Mouse (Mus musculus): Measurements from ENCODE around the gene Tubb1.

The Tubb1 gene

GRCm38 (mm10) chr2:174443046-174443445 lies 7.4 kb upstream of the Tubb1 start:
- DNase-seq (ENCODE audit: low read depth, low spot score), result no peak

GRCm38 (mm10) chr2:174444359-174444758 lies 6.1 kb upstream of the Tubb1 start:
- no peak for DNase-seq (ENCODE audit: low read depth, low spot score)

DNA sequence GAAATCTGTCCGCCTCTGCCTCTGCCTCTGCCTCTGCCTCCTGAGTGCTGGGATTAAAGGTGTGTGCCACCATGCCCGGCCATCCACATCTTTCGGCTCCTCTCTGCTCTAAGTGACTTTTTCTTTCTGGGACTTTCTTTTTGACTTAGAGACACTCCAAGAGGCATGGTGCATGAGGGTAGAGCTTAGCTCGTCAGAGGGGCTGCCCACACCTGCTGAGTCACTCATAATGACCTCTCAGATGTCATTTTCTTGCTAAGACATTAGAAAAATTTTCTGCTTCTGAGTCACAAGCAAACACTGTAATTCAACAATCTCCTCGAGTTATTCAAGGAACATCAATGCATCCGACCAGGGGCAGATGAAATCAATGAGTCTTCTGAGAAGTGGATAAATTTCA lies 5.5 kb upstream of the Tubb1 start:
- DNase-seq (ENCODE audit: low read depth, low spot score), result no peak

- peak; percentile 23 for DNase-seq (ENCODE audit: low read depth, low spot score)
Observed at GRCm38 (mm10) chr2:174446492-174446891, 4.0 kb upstream of the Tubb1 start.

DNA sequence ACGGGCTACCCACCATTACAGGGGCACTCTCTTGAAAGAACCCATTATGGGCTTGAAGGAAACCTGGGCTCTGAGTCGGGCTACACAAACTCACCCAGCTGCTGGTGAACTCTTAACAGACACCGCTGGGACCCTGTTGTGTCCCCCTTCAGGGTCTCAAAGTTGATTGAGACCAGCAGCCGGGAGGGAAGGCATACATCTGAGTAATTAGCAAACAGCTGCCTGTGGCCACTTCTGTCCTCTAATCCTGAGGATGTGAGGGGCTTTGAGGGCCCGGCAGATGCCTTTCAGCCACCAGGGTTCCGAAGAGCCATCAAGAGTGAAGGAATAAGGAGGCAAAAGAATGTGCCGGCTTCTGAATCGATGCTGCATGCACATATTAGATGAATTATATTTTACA lies 3.6 kb upstream of the Tubb1 start:
- no peak for DNase-seq (ENCODE audit: low read depth, low spot score)

GRCm38 (mm10) chr2:174448405-174448804 lies 2.1 kb upstream of the Tubb1 start:
- no peak for DNase-seq (ENCODE audit: low read depth, low spot score)

- DNase-seq (ENCODE audit: low read depth, low spot score), result no peak
Observed at GRCm38 (mm10) chr2:174453681-174454080, 3.2 kb downstream of the Tubb1 start.

DNA sequence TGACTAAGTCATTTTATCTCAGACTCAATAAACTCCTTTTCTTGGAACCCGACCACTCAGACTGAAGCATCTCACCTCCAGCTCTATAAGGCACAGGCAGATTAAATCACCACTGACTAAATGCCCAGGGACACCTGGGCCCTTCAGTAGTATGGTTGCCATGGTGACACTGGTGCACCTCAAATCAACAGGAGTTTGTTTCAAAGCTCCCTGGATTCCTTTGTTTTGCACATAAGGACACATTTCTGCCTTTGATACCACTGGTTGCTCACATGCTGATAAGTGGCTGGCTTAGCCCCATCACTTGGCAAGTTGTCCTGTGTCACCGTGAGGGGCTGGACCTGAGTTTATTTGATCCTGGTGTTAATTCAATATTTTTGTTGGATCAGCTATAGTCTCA lies 8.9 kb downstream of the Tubb1 start:
- no peak for DNase-seq (ENCODE audit: low read depth, low spot score)

GRCm38 (mm10) chr2:174463370-174463769 lies 12.9 kb downstream of the Tubb1 start:
- DNase-seq (ENCODE audit: low read depth, low spot score), result no peak

DNA sequence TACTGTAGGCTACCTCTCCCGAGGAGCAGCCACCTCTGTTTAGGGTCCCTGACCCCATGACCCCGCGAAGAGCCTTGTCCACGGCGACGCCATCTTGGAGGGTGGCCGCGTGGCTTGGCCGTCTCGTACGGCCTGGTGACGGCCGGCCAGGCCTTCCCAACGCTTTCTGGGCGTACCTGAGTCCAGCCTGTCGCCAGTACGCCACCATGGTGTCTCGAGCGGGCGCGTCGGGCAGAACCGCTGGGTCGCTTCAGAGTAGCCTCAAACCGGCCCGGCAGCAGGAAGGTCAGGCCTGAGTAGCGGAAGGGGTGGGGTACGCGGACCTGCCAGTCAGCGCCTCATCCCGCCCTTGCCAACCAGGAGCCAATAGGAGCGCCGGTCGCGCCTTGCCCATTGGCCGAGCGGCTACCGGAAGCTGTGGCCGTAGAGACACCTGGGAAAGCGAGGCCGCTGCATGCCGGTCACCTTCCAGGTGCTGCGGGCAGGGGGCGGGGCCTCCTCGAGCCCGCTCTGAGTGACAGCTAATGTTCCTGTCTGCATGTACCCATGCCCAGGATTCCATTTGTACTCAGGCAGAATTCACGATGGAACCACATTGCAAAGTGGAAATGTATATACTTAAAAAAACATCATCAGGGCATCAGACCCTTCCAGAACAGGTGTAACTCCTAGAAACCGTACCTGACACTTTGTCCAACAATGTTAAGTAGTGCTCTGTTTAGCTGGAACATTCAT lies 13.5 kb downstream of the Tubb1 start, which contains the start of gene Atp5e:
Atp5e (minus strand) TSS at position 317 of the 735 bp plus-strand sequence.
- peak; percentile 89 for DNase-seq (ENCODE audit: low read depth, low spot score)

- no peak for DNase-seq (ENCODE audit: low read depth, low spot score)
Observed at GRCm38 (mm10) chr2:174470333-174470732, 19.8 kb downstream of the Tubb1 start.

- no peak for DNase-seq (ENCODE audit: low read depth, low spot score)
Observed at GRCm38 (mm10) chr2:174470786-174471405, 20.4 kb downstream of the Tubb1 start.

- no peak for DNase-seq (ENCODE audit: low read depth, low spot score)
Observed at GRCm38 (mm10) chr2:174472407-174472806, 21.9 kb downstream of the Tubb1 start.

- peak; percentile 100 for DNase-seq (ENCODE audit: low read depth, low spot score)
Observed at GRCm38 (mm10) chr2:174472818-174473549, 22.5 kb downstream of the Tubb1 start, which contains the start of gene Prelid3b. Gene Prelid3b (minus strand): TSS chr2:174473081.

DNA sequence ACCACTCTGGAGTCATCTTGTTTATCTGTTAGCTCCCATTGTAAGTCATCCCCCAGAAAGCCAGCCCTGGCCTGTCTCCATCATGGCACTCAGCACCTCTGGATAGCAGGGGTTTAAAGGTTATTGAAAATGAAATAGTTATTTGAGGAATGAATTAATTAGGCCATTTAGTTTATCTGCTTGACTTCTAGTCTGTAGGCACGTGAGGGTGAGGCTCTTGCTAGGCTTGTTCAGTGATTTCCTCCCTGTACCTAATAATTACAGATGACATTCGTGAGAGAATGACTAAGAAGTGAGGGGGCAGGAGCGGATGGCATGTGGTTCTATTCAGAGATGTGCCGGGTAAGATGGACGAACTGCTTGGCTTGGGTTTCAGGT lies 23.0 kb downstream of the Tubb1 start:
- DNase-seq (ENCODE audit: low read depth, low spot score), result no peak

DNA sequence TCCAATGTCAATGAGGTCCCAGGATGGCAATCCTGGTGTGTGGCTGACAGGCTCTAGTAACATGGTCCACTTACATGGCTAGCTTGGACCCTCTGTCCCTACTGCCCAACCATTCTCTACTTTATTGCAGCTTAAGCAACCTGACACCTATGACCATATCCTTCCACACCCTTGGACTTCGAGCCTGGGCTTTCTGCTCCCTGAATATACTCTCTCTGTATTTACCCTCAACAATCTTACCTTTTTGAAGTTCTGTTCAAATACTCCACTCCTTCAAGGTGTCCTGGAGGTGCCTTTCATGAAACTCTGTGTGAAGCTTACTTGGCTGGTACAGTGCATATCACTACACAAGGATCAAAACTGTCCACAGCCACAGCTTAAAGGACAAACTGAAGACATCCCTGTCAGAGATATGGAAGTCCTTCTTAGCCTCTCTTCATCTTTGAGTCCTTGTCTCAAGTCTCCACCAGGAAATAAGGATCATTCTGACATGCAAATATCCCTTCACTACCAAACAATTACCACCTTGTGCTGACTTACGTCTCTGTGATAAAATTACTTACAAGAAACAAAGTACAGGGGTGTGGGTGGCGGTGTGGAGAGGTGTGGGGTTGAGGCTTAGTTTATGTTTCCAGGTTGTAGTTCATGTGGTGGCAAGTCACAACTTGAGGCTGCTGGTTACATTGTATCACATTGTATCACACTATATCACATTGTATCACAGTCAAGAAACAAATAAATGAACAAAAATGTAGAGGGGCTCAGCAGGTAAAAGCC lies 27.2 kb downstream of the Tubb1 start:
- no peak for DNase-seq (ENCODE audit: low read depth, low spot score)

DNA sequence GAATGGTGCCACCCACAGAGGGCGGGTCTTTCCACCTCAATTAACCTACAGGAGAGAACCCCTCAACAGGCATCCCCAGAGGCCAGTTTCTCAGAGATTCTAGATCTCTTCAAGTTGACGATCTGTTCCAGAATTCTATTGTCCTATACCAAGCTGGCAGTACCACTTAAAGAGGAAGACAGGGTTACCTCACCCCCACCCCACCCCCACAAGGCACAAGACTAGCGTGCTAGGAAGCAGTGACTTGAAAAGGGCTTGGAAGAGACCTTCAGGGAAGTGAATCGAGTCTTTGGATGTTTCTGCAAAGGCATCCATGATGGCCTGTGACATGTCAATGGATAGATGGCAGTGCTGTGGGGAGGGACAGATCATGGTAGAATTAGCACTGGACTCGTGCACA lies 28.3 kb downstream of the Tubb1 start:
- DNase-seq (ENCODE audit: low read depth, low spot score), result no peak

- DNase-seq (ENCODE audit: low read depth, low spot score), result no peak
Observed at GRCm38 (mm10) chr2:174487005-174487404, 36.5 kb downstream of the Tubb1 start.

GRCm38 (mm10) chr2:174492858-174493257 lies 42.4 kb downstream of the Tubb1 start:
- no peak for DNase-seq (ENCODE audit: low read depth, low spot score)

DNA sequence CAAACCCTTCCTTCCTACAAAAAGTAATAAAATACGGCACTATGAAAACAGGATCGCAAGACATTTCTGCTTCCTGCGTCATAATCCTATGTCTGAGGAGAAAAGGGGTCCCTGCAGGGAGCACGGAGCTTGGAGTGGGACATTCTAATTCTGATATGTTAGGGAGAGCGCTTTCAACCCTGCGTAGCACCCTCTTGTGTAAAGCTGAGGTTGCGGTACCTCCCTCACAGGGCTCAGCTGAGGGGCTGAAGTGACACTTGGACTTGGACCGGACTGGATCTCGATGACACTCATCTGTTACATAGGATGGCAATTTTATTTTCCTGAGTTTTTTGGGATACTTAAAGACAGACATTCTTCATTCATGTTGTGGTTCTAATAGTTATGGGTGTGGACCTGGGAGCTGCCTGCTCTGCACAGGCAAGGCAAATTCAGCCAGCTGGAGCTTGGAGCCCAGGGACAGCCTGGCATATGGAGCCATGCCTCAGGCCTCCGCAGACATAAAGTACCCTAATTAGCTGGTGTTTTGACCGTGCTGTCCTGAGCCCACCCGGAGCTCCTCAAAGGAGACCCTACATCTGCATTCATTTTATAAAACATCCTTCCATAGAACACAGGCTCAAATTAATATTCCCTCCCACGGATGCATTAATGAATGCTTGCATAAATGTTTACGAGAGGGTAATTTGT lies 50.5 kb downstream of the Tubb1 start:
- no peak for DNase-seq (ENCODE audit: low read depth, low spot score)

- no peak for DNase-seq (ENCODE audit: low read depth, low spot score)
Observed at GRCm38 (mm10) chr2:174501517-174501916, 51.0 kb downstream of the Tubb1 start.

All from mesoderm, embryonic 11.5 days (tissue).